Mouse (Mus musculus): ENCODE measurements around the gene Fam204a. TPM values are rescaled to one million over a fixed set of nuclear protein-coding genes. Genes with fewer than 3 reads are reported as not detected.

Gene Fam204a
- polyA plus RNA-seq, 1 experiment from 2014 or later, result 29.4 TPM

DNA sequence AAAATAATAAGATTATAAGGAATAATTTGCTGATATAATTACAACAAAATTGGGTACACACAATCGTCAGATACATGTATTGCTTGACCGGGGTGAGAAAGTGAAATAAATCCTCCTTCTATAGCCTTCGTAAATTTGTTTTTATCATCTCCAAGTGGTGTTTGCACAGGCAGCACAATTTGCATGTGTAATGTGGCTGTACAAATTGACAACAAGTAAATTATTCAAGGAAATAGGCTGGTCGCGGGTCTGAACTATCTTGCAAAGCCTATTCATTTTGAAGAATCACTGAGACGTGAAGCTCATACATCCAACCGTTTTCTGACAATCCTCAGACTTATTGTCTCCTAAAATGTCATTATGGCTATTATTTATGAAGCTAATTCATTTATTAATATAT is 16.1 kb upstream of the Fam204a start:
- H3K4me1 ChIP-seq (replicated peaks; ENCODE audit: control insufficient read depth, insufficient read depth, low read length), result no peaks in the 10 kb centered on the region
- no peaks in the 10 kb centered on the region for H3K27me3 ChIP-seq (replicated peaks; ENCODE audit: control insufficient read depth, insufficient read depth, low read length)
- H3K4me2 ChIP-seq (replicated peaks; ENCODE audit: low read depth), result no peak overlapping the region
- H3K4me3 ChIP-seq (ENCODE audit: low read depth, low read length), result no peak overlapping the region
- no peak overlapping the region for H3K9ac ChIP-seq (ENCODE audit: low read depth, low read length)
- no peak for TF ChIP-seq CTCF (IDR thresholded peaks at IDR 0.05; ENCODE audit: low read depth)
- no peaks in the 10 kb centered on the region for H3K36me3 ChIP-seq (ENCODE audit: control insufficient read depth, insufficient read depth)
- WGBS, result 83% methylated on average over 7 of the region's 7 CpGs
- no peaks in the 10 kb centered on the region for H3K9me3 ChIP-seq (ENCODE audit: control insufficient read depth)
- no peak overlapping the region for H3K27ac ChIP-seq (ENCODE audit: low read depth, low read length)
- no peak for ATAC-seq

DNA sequence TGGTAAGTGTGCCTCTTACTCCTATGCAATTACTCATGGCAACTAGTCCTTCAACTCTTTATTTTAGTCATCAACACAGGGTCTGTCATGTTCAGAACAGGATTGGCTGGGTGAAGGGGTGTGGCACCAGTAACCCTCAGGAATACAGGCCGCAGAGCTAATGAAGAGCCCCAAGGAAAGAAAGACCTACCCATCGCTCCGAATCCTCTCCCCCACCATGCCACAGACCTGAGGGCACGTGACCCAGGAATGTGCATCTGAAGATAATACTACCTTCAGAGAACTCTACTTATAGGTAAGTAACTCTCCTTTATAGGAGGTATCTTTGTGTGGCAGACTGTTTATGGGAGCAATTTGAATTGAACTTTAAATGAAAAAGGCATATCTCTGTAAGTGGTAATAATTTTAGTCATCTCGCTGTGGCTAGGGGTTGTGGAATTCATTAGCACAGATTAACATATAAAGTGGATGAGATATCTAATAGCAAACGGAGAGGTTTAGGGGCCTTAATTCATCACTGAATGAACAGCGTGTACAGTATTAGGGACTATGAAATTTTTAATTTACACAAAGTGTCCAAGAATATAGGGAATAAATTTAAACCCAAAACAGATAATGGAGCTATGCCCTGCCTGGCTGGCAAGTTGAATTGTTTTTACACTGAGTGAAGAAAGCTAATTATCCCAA is 15.6 kb upstream of the Fam204a start:
- ATAC-seq, result no peak
- Histone ChIP-seq H3K9ac (ENCODE audit: low read depth, low read length) (no peak overlapping the region), H3K36me3 (ENCODE audit: control insufficient read depth, insufficient read depth) (no peaks in the 10 kb centered on the region), H3K27ac (ENCODE audit: low read depth, low read length) (no peak overlapping the region), H3K9me3 (ENCODE audit: control insufficient read depth) (no peaks in the 10 kb centered on the region), H3K4me1 (replicated peaks; ENCODE audit: control insufficient read depth, insufficient read depth, low read length) (no peaks in the 10 kb centered on the region), H3K27me3 (replicated peaks; ENCODE audit: control insufficient read depth, insufficient read depth, low read length) (no peaks in the 10 kb centered on the region), H3K4me2 (replicated peaks; ENCODE audit: low read depth) (no peak overlapping the region), H3K4me3 (ENCODE audit: low read depth, low read length) (no peak overlapping the region)
- no peak for TF ChIP-seq CTCF (IDR thresholded peaks at IDR 0.05; ENCODE audit: low read depth)
- 84% methylated on average over 7 of the region's 7 CpGs for WGBS

DNA sequence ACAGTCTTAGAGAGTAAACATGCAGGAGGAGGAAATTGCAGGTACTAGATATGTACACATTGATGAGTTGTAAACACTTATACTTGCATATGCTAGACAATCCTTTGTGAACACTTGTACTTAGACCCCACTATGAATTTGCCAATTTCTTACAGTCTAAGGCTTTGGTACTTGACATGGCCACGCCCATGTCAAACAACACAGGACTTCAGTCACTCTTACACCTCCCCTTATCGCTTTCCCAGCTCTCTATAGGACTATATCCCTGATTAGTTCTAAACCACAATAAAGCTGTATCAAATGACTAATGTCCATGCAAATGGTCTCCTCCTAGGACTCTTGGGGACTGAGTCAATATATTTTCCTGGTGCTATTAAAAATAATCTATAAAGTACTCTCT is 5.0 kb upstream of the Fam204a start:
- Histone ChIP-seq H3K27me3 (replicated peaks; ENCODE audit: control insufficient read depth, insufficient read depth, low read length) (no peaks in the 10 kb centered on the region), H3K4me1 (replicated peaks; ENCODE audit: control insufficient read depth, insufficient read depth, low read length) (no peaks in the 10 kb centered on the region), H3K36me3 (ENCODE audit: control insufficient read depth, insufficient read depth) (no peaks in the 10 kb centered on the region), H3K9me3 (ENCODE audit: control insufficient read depth) (no peaks in the 10 kb centered on the region), H3K4me2 (replicated peaks; ENCODE audit: low read depth) (no peak overlapping the region), H3K4me3 (ENCODE audit: low read depth, low read length) (no peak overlapping the region), H3K27ac (ENCODE audit: low read depth, low read length) (no peak overlapping the region), H3K9ac (ENCODE audit: low read depth, low read length) (no peak overlapping the region)
- peak; percentile 79; the same call in 1 of the 2 replicates for ATAC-seq
- TF ChIP-seq CTCF (IDR thresholded peaks at IDR 0.05; ENCODE audit: low read depth), result no peak
- WGBS, result 29% methylated on average over 2 of the region's 2 CpGs

DNA sequence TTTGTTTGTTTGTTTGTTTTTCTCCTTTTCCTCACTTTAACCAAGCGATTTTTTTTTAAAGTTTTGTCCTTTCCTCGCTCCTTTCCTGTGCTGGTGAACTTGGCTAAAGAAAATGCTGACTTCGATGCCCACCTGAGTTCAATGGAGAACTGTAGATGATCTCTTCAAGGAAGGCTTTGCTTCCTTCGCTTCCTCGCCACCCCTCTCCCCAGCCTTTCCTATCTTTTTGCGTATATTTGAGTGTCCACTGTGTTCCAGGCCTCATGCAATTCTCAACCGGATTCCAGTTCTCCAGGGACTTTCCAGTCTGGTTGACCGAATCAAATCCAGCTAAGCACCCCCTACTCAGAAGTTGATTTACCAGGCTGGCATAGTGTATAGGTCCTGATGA is 339 bp upstream of the Fam204a start:
- Histone ChIP-seq H3K36me3 (ENCODE audit: control insufficient read depth, insufficient read depth) (no peaks in the 10 kb centered on the region; the same call in 1 of the 2 replicates), H3K4me3 (ENCODE audit: low read depth, low read length) (peak overlapping the region; percentile 78; the same call in 1 of the 2 replicates), H3K9me3 (ENCODE audit: control insufficient read depth) (no peaks in the 10 kb centered on the region), H3K27ac (ENCODE audit: low read depth, low read length) (0 out of 2 replicates have a peak overlapping the region, but pooled peaks have one; percentile 92), H3K27me3 (replicated peaks; ENCODE audit: control insufficient read depth, insufficient read depth, low read length) (no peaks in the 10 kb centered on the region), H3K4me1 (replicated peaks; ENCODE audit: control insufficient read depth, insufficient read depth, low read length) (no peaks in the 10 kb centered on the region), H3K9ac (ENCODE audit: low read depth, low read length) (no peak overlapping the region), H3K4me2 (replicated peaks; ENCODE audit: low read depth) (peak overlapping the region; percentile 65)
- no peak for TF ChIP-seq CTCF (IDR thresholded peaks at IDR 0.05; ENCODE audit: low read depth)
- 59% methylated on average over 8 of the region's 8 CpGs for WGBS
- ATAC-seq, result no peak

DNA sequence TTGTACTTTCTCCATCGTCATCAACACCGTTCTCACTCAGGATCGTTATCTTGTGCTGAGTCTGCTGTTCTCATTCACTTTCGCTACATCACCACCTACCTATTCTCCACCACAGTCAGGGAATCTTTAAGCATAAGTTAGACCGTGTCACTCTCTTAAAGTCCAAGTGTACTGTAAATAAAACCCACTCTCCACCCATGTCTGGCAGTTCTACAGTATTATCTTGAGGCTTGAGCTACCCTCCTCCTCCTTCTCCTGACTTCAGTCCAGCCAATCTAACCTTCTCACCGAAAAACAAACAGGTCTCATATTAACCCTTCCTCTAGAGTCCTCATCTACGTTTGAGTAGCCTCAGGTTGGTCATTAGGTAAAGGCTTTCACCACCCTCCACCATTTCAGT is 7.1 kb downstream of the Fam204a start:
- ATAC-seq, result no peak
- no peak overlapping the region for H3K9ac ChIP-seq (ENCODE audit: low read depth, low read length)
- H3K4me1 ChIP-seq (replicated peaks; ENCODE audit: control insufficient read depth, insufficient read depth, low read length), result no peaks in the 10 kb centered on the region
- H3K36me3 ChIP-seq (ENCODE audit: control insufficient read depth, insufficient read depth), result no peaks in the 10 kb centered on the region; the same call in none of the 2 replicates
- WGBS, result 77% methylated on average over 7 of the region's 7 CpGs
- H3K9me3 ChIP-seq (ENCODE audit: control insufficient read depth), result no peaks in the 10 kb centered on the region
- H3K27me3 ChIP-seq (replicated peaks; ENCODE audit: control insufficient read depth, insufficient read depth, low read length), result no peaks in the 10 kb centered on the region
- TF ChIP-seq CTCF (IDR thresholded peaks at IDR 0.05; ENCODE audit: low read depth), result no peak
- H3K27ac ChIP-seq (ENCODE audit: low read depth, low read length), result no peak overlapping the region
- H3K4me3 ChIP-seq (ENCODE audit: low read depth, low read length), result no peak overlapping the region
- no peak overlapping the region for H3K4me2 ChIP-seq (replicated peaks; ENCODE audit: low read depth)

DNA sequence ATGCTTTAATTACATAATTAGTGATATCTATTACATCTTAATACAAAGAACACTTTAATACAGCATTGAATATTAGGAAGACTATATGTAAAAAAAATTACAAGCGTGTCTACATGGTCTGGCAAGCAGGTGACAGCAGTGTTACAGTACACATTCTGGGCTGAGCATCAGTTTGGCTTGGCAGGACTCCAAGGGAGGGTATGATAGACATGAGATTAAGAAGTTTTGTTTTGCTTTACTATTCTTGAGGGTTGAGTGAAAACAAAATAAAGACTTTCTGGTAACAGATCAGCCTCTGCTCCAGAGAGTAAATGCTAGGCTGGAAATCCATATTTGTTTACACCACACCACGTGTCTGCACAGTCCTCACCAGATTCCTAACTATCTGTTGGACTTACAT is 8.5 kb downstream of the Fam204a start:
- Histone ChIP-seq H3K4me2 (replicated peaks; ENCODE audit: low read depth) (no peak overlapping the region), H3K4me3 (ENCODE audit: low read depth, low read length) (no peak overlapping the region), H3K4me1 (replicated peaks; ENCODE audit: control insufficient read depth, insufficient read depth, low read length) (no peaks in the 10 kb centered on the region), H3K36me3 (ENCODE audit: control insufficient read depth, insufficient read depth) (no peaks in the 10 kb centered on the region; the same call in none of the 2 replicates), H3K27me3 (replicated peaks; ENCODE audit: control insufficient read depth, insufficient read depth, low read length) (no peaks in the 10 kb centered on the region), H3K27ac (ENCODE audit: low read depth, low read length) (no peak overlapping the region), H3K9me3 (ENCODE audit: control insufficient read depth) (no peaks in the 10 kb centered on the region), H3K9ac (ENCODE audit: low read depth, low read length) (no peak overlapping the region)
- ATAC-seq, result no peak
- TF ChIP-seq CTCF (IDR thresholded peaks at IDR 0.05; ENCODE audit: low read depth), result no peak
- WGBS, result 81% methylated on average over 2 of the region's 2 CpGs
